ENCODE assay signal across 16 mouse cellular contexts in genomic region chr16:10943257-10943656, GRCm38 (mm10).
A peak's percentile ranks its signal among the peaks of the same experiment; 100 is the strongest.
DNase-seq lines count a peak whose midpoint lies in the region; ATAC-seq and TF ChIP-seq lines count a peak whose summit lies in the region.
"Had no signal": no experiment of that assay in that cellular context is flagged by ENCODE, and none has a peak within 500 bp of the region (broad histone marks: within the 10 kb centered on the region; RNA-seq: fewer than 3 reads in every experiment).

No protein-coding gene starts in this region.

- no peaks in the 10 kb centered on the region for H3K9me3 ChIP-seq in intestine, postnatal 0 days (ENCODE audit: control insufficient read depth)
- no peaks in the 10 kb centered on the region for H3K9me3 ChIP-seq in intestine, embryonic 16.5 days (ENCODE audit: control insufficient read depth, low read length)
- no peaks in the 10 kb centered on the region for H3K9me3 ChIP-seq in midbrain, postnatal 0 days (ENCODE audit: low read length)
- no peaks in the 10 kb centered on the region for H3K9me3 ChIP-seq in midbrain, embryonic 14.5 days (ENCODE audit: control insufficient read depth, low read length)
- H3K9me3 ChIP-seq in lung, embryonic 16.5 days (ENCODE audit: control insufficient read depth, low read length), result no peaks in the 10 kb centered on the region
- H3K9me3 ChIP-seq in limb, embryonic 10.5 days (replicated peaks), result no peaks in the 10 kb centered on the region
- H3K9me3 ChIP-seq: embryonic facial prominence, embryonic 15.5 days; G1E; heart, embryonic 10.5 days; kidney, embryonic 15.5 days; liver, embryonic 15.5 days; megakaryocyte, embryonic 14.5 days had no signal

- no peak overlapping the region for H3K27ac ChIP-seq in intestine, postnatal 0 days (ENCODE audit: low read depth, low read length)
- H3K27ac ChIP-seq in intestine, embryonic 16.5 days (ENCODE audit: low read length), result no peak overlapping the region
- H3K27ac ChIP-seq in midbrain, postnatal 0 days (ENCODE audit: low read depth, low read length), result no peak overlapping the region
- H3K27ac ChIP-seq in midbrain, embryonic 14.5 days (replicated peaks; ENCODE audit: low read depth, low read length), result no peak overlapping the region
- H3K27ac ChIP-seq in lung, embryonic 16.5 days (ENCODE audit: low read length), result no peak overlapping the region
- no peak overlapping the region for H3K27ac ChIP-seq in limb, embryonic 10.5 days
- H3K27ac ChIP-seq: embryonic facial prominence, embryonic 15.5 days; heart, embryonic 10.5 days; kidney, embryonic 15.5 days; liver, embryonic 15.5 days had no signal

- no peaks in the 10 kb centered on the region for H3K27me3 ChIP-seq in intestine, postnatal 0 days (replicated peaks; ENCODE audit: control insufficient read depth, insufficient read depth, low read length)
- H3K27me3 ChIP-seq in intestine, embryonic 16.5 days (replicated peaks; ENCODE audit: control insufficient read depth, insufficient read depth, low read length), result no peaks in the 10 kb centered on the region
- no peaks in the 10 kb centered on the region for H3K27me3 ChIP-seq in midbrain, postnatal 0 days (ENCODE audit: insufficient read depth, low read length)
- no peaks in the 10 kb centered on the region for H3K27me3 ChIP-seq in midbrain, embryonic 14.5 days (ENCODE audit: control insufficient read depth, insufficient read depth, low read length)
- H3K27me3 ChIP-seq in lung, embryonic 16.5 days (ENCODE audit: control insufficient read depth, insufficient read depth, low read depth, low read length), result no peaks in the 10 kb centered on the region
- no peaks in the 10 kb centered on the region for H3K27me3 ChIP-seq in limb, embryonic 10.5 days (ENCODE audit: low read depth, poor library complexity, severe bottlenecking)
- H3K27me3 ChIP-seq: embryonic facial prominence, embryonic 15.5 days; kidney, embryonic 15.5 days; liver, embryonic 15.5 days had no signal

- no peak for ATAC-seq in intestine, postnatal 0 days
- ATAC-seq in intestine, embryonic 16.5 days, result no peak
- ATAC-seq in midbrain, postnatal 0 days (ENCODE audit: low FRiP score), result no peak
- no peak for ATAC-seq in midbrain, embryonic 14.5 days (ENCODE audit: low FRiP score, low TSS enrichment)
- ATAC-seq in lung, embryonic 16.5 days (ENCODE audit: low read depth), result peak; percentile 75; the same call in 1 of the 2 replicates
- no peak for ATAC-seq in erythroblast, adult 5-6 weeks (replicated peaks; ENCODE audit: low FRiP score, poor library complexity, severe bottlenecking)

- no peak for DNase-seq in midbrain, postnatal 0 days (ENCODE audit: low spot score)
- DNase-seq in midbrain, embryonic 14.5 days, result no peak
- DNase-seq in limb, embryonic 10.5 days (ENCODE audit: low spot score), result no peak
- DNase-seq: cerebellum, adult 18-20 months; cerebellum, postnatal 25 days; retina, postnatal 1 day had no signal

- TF ChIP-seq CTCF in intestine, postnatal 0 days (IDR thresholded peaks at IDR 0.05; ENCODE audit: low read depth), result peak; percentile 41
- TF ChIP-seq CTCF in midbrain, postnatal 0 days (IDR thresholded peaks at IDR 0.05), result peak; percentile 38

- no peaks in the 10 kb centered on the region for H3K4me1 ChIP-seq in intestine, postnatal 0 days (replicated peaks; ENCODE audit: control insufficient read depth, insufficient read depth, low read length)
- H3K4me1 ChIP-seq in intestine, embryonic 16.5 days (ENCODE audit: control insufficient read depth, insufficient read depth, low read length), result no peaks in the 10 kb centered on the region
- H3K4me1 ChIP-seq in midbrain, postnatal 0 days (ENCODE audit: insufficient read depth, low read length), result no peaks in the 10 kb centered on the region
- no peaks in the 10 kb centered on the region for H3K4me1 ChIP-seq in midbrain, embryonic 14.5 days (ENCODE audit: control insufficient read depth, insufficient read depth, low read length)
- H3K4me1 ChIP-seq in lung, embryonic 16.5 days (replicated peaks; ENCODE audit: control insufficient read depth, insufficient read depth, low read length), result peaks cover 5% of the 10 kb centered on the region; the same call in 1 of the 2 replicates
- H3K4me1 ChIP-seq in limb, embryonic 10.5 days, result peaks cover 3% of the 10 kb centered on the region; the same call in 1 of the 2 replicates
- H3K4me1 ChIP-seq: kidney, embryonic 15.5 days; liver, embryonic 15.5 days had no signal

- no peak overlapping the region for H3K4me3 ChIP-seq in intestine, postnatal 0 days (ENCODE audit: low read depth, low read length)
- H3K4me3 ChIP-seq in intestine, embryonic 16.5 days (ENCODE audit: low read length), result no peak overlapping the region
- no peak overlapping the region for H3K4me3 ChIP-seq in midbrain, postnatal 0 days (ENCODE audit: low read depth, low read length)
- H3K4me3 ChIP-seq in midbrain, embryonic 14.5 days (replicated peaks; ENCODE audit: low read depth, low read length), result no peak overlapping the region
- no peak overlapping the region for H3K4me3 ChIP-seq in lung, embryonic 16.5 days (ENCODE audit: low read length)
- H3K4me3 ChIP-seq in limb, embryonic 10.5 days, result no peak overlapping the region
- H3K4me3 ChIP-seq: embryonic facial prominence, embryonic 15.5 days; heart, embryonic 10.5 days; kidney, embryonic 15.5 days; liver, embryonic 15.5 days had no signal

- WGBS in intestine, postnatal 0 days, result 56% methylated on average over 5 of the region's 5 CpGs
- 55% methylated on average over 5 of the region's 5 CpGs for WGBS in intestine, embryonic 16.5 days
- 76% methylated on average over 5 of the region's 5 CpGs for WGBS in midbrain, postnatal 0 days
- 81% methylated on average over 5 of the region's 5 CpGs for WGBS in midbrain, embryonic 14.5 days
- WGBS in lung, embryonic 16.5 days, result 37% methylated on average over 5 of the region's 5 CpGs
- WGBS in limb, embryonic 10.5 days, result 80% methylated on average over 5 of the region's 5 CpGs

- no peak overlapping the region for H3K9ac ChIP-seq in intestine, postnatal 0 days (ENCODE audit: low read depth, low read length)
- no peak overlapping the region for H3K9ac ChIP-seq in intestine, embryonic 16.5 days (ENCODE audit: low read depth, low read length)
- no peak overlapping the region for H3K9ac ChIP-seq in midbrain, postnatal 0 days (replicated peaks; ENCODE audit: low read length, poor library complexity, severe bottlenecking)
- H3K9ac ChIP-seq in midbrain, embryonic 14.5 days (replicated peaks; ENCODE audit: low read length), result no peak overlapping the region
- H3K9ac ChIP-seq in lung, embryonic 16.5 days (ENCODE audit: low read length), result no peak overlapping the region
- H3K9ac ChIP-seq: embryonic facial prominence, embryonic 15.5 days; kidney, embryonic 15.5 days; liver, embryonic 15.5 days had no signal

- no peak overlapping the region for H3K4me2 ChIP-seq in intestine, postnatal 0 days (replicated peaks; ENCODE audit: low read depth)
- H3K4me2 ChIP-seq in intestine, embryonic 16.5 days (ENCODE audit: low read depth, low read length), result no peak overlapping the region
- H3K4me2 ChIP-seq in midbrain, postnatal 0 days (ENCODE audit: low read depth, low read length, poor library complexity, severe bottlenecking), result no peak overlapping the region
- no peak overlapping the region for H3K4me2 ChIP-seq in midbrain, embryonic 14.5 days (ENCODE audit: low read length)
- H3K4me2 ChIP-seq in lung, embryonic 16.5 days (ENCODE audit: low read depth, low read length), result no peak overlapping the region
- H3K4me2 ChIP-seq: embryonic facial prominence, embryonic 15.5 days; kidney, embryonic 15.5 days; liver, embryonic 15.5 days had no signal

- H3K36me3 ChIP-seq in intestine, postnatal 0 days (ENCODE audit: control insufficient read depth, insufficient read depth), result no peaks in the 10 kb centered on the region
- no peaks in the 10 kb centered on the region for H3K36me3 ChIP-seq in intestine, embryonic 16.5 days (ENCODE audit: control insufficient read depth, insufficient read depth, low read length)
- no peaks in the 10 kb centered on the region for H3K36me3 ChIP-seq in midbrain, postnatal 0 days (ENCODE audit: insufficient read depth, low read length)
- no peaks in the 10 kb centered on the region for H3K36me3 ChIP-seq in midbrain, embryonic 14.5 days (ENCODE audit: control insufficient read depth, insufficient read depth, low read length)
- no peaks in the 10 kb centered on the region for H3K36me3 ChIP-seq in lung, embryonic 16.5 days (ENCODE audit: control insufficient read depth, insufficient read depth, low read length)
- H3K36me3 ChIP-seq in limb, embryonic 10.5 days, result no peaks in the 10 kb centered on the region
- H3K36me3 ChIP-seq: embryonic facial prominence, embryonic 15.5 days; G1E; heart, embryonic 10.5 days; kidney, embryonic 15.5 days; liver, embryonic 15.5 days had no signal
